Mouse (Mus musculus): ENCODE results near the gene Naa60.

Gene Naa60

DNA sequence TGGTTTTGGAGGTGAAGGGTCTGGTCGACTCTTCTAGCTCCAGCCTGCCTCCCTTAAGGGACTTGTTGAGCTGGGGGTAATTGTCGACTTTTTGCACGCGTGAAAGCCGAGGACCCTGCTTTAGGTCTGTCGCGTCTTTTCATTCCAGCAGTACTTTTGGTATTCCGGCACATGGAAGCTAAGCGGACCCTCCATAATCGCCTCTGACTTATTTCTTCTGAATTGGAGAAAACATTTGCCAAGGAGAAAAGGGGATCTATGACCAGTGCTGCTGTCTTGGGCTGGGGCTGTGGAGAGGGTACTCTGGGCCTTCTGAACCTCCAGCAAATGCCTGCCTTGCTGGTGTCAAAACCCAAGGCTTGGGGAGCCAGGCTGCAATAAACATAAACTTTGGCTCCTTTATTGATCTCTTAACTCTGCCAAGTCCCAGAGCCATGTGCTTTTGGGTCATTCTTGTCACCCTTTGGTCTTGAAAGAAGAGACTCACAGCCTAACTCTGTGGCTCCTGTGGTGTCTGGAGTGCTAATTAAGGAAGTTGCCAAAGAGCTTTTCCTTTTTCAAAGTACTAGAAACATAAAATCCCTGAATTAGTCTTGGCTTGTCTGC lies 13.0 kb downstream of the Naa60 start:
- DNase-seq (ENCODE audit: low spot score in 2 of 2): no peak

DNA sequence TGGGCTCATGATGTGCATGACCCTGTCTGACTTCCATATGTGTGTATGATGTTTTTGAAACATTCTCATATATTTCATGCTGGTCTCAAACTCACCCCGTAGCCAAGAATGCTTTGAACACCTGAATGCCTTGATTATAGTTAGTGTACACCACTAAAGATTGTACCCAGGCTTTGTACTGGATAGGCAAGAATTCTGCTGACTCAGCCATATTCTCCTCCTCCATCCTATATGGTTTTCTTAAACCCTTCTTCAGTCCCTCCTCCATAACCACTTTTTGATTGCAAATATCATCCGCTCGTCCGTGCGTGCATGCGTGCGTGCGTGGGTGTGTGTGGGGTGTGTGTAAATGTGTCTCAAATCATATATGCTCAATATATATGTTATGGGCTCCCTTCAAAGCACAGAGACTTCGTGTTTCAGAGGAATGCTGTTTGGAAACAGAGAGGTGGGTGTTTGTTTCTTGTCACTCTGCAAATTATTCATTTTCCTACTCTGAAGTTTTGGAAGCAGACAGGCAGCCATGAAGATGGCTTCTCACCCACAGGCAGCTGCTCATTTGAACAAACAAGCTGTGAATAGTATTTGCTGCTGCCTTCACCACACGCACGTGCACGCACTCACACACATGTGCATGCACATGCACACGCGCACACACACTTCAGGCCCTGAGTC lies 19.6 kb downstream of the Naa60 start:
- no peak for DNase-seq (ENCODE audit: low spot score in 2 of 2)

GRCm38 (mm10) chr16:3893739-3894138 lies 21.6 kb downstream of the Naa60 start:
- no peak for DNase-seq (ENCODE audit: low spot score in 2 of 2)

GRCm38 (mm10) chr16:3895173-3895792 lies 23.1 kb downstream of the Naa60 start:
- peak; percentile 66 to 74 for DNase-seq (ENCODE audit: low spot score in 2 of 2)

DNA sequence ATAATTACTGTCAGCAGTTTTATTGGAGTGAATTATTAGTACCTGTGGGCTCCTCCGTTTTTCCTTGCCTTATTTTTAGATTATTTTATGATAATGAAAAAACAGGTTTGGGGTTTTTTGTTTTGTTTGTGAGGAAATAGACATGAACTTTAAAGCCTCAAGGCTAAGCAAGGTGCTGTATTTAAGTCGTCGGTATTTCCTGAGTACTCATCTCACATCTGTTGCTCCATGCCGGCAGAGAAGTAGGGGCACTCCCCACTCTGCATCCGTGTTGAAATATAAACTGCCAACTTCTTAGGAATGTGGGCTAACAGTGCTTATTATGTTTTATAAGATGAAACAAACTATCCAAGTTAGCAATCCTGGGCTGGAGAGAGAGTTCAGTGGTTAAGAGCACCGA lies 23.9 kb downstream of the Naa60 start:
- DNase-seq (ENCODE audit: low spot score in 2 of 2): no peak

- DNase-seq (ENCODE audit: low spot score in 2 of 2): no peak
Measured at GRCm38 (mm10) chr16:3896553-3896952, 24.4 kb downstream of the Naa60 start.

GRCm38 (mm10) chr16:3907471-3907870 lies 35.3 kb downstream of the Naa60 start:
- no peak for DNase-seq (ENCODE audit: low spot score in 2 of 2)

DNA sequence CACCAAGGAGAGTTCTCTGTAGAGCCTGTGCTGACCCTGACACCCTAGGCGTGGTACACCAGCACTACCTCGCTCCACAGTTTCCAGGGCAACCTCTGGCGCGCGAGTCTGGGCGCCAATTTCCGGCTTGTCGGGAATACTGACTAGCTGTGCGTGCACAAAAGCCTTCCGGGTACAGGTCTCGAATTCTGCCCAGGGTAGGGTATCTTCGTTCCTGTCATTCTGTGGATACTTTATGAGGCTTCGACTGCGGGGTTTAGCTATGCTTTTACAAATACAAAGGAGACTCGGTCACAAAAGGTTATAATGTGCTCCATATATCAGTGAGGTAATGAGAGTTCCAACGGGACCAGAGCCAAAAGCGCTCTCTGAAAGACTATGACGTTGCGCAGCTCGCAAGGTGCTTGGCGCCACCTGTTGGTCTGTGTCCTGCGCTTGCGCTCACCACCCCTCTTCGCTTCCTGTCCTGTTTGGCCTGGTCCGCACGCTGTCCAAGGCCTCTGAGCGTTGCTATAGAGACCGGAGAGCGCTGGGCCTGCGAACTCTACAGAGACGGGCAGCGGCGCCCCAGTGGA lies 36.4 kb downstream of the Naa60 start, which contains the start of the genes 1700037C18Rik and Cluap1:
Gene 1700037C18Rik (minus strand): TSS at position 153 of the 575 bp plus-strand sequence.
Gene Cluap1 (plus strand): TSS at position 265 of the 575 bp plus-strand sequence.
- DNase-seq (ENCODE audit: low spot score in 2 of 2): peak; percentile 89 to 94

DNA sequence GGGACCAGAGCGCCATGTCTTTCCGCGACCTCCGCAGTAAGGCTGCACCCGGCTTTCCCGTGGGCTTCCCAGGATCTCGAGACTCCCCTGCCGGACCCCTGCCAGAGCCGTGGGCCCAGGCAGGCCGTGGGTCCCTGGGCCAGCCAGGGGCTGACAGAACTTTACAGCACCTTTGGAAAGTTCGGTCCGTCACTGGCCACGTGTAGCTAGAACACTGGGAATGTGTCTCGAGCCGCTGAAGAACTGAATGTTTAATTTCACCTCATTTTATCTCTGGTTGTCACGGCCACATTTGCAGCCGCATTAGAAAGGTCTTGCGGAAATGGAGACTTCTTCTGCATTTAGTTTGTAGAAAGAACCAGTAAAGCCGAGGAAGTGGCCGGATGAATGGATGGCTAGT lies 36.9 kb downstream of the Naa60 start:
- no peak for DNase-seq (ENCODE audit: low spot score in 2 of 2)

DNA sequence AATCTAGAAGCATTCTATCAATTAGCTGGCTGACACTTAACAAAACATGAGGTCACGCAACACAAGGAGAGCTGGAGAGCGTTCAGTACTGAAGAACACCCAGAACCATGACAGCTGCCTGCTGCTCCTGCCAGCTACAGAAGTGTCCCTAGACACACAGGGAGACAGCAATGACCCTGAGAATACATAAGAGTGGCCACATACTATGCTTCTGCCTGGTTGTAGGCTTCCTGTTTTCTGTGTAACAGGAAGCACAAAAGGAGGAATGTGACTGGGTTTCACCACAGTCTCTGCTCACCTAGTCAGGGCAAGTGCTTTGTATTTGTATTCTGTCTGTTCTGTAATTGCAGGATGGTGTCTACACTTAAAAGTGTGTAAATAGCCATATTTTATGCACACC lies 48.6 kb downstream of the Naa60 start:
- no peak for DNase-seq (ENCODE audit: low spot score in 2 of 2)

GRCm38 (mm10) chr16:3923515-3923914 lies 51.3 kb downstream of the Naa60 start:
- DNase-seq (ENCODE audit: low spot score in 2 of 2): no peak

DNA sequence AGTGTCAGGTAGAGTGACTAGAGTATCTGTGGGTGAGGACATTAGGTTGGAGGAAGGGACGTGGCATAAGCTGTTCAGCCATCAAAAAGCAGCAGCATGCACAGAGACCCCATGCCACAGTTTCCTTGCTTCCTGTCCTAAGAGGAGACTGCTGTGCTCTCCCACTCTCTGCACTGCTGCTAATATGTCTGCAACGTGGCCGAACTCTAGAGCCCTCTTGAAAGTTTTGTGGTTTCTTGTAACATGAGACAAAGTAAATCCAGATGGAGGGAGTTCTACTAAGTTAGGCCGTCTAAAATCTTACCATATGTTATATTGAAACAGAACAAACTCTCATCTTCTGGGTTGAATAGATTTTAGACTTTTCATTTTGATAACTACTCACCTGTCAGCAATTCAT lies 51.8 kb downstream of the Naa60 start:
- no peak for DNase-seq (ENCODE audit: low spot score in 2 of 2)

DNA sequence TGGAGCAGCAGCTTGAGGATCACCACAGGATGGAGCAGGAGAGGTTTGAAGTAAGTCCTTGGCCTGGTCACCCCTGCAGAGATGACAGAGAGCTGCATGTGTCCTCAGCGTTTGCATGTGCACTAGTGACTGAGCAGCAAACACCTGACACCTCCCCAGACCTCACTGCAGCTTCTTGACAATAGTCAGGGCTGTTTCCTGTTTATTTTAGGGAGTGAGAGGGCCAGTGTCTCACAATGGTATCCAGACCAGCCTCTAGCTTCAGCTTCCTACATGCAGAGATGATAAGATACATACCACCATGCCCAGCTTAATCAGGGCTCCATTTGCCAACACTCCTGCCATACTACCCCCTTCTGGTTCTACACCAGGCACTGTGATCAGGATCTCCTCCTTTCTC lies 56.4 kb downstream of the Naa60 start:
- DNase-seq (ENCODE audit: low spot score in 2 of 2): no peak

DNA sequence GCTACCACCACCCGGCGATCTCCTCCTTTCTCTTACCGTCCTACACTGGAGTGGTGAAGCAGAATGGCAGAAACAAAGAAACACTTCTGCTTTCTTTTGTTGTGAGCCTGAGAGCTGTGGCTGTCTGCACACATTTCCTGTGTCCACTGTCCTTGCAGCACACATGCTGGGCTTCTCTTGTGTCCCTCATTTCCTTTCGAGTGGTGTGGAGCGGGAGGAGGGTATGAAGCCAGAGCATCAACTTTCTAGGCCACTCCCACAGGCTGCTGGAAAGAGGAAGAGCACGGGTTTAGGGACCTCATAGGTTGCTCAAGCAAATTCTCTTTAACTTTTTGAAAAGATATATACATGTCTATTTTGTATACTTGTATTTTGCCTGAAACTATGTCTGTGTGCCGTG lies 57.0 kb downstream of the Naa60 start:
- DNase-seq (ENCODE audit: low spot score in 2 of 2): no peak

DNA sequence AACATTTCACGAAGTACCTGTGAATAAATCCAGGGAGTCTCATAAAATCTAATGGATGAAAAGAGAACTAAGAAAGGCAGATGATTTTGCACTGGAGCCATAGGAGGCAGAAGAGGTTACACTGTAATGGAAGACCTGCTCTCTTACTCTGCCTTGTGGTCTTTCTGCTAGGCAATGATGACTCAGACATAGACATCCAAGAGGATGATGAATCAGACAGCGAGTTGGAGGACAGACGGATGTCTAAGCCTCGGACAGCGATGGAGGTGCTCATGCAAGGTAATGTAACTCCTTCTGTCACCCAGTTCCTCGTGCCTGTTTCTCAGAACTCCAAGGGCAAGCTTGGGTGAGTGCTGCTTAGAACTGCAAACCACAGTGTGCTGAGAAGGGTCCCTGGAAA lies 61.4 kb downstream of the Naa60 start:
- DNase-seq (ENCODE audit: low spot score in 2 of 2): no peak

- DNase-seq (ENCODE audit: low spot score in 2 of 2): no peak
Measured at GRCm38 (mm10) chr16:3934091-3934490, 61.9 kb downstream of the Naa60 start.

DNA sequence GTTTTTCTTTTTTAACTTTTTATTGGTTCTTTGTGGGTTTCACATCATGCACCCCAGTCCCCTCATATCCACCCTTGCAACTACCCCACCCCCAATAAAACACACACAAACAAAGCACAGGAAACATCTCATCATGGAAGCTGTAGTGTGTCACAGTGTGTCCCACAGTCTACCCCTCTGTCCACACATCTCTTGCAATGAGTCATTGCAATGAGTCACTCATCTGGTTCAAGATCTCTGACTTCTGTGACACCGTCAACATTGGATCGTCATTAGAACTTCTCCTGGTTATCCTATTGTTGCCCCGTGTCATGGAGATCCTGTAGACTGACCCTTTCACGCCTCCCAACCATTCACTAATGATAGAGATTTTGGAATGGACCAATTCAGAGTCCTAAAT lies 62.5 kb downstream of the Naa60 start:
- DNase-seq (ENCODE audit: low spot score in 2 of 2): no peak

DNA sequence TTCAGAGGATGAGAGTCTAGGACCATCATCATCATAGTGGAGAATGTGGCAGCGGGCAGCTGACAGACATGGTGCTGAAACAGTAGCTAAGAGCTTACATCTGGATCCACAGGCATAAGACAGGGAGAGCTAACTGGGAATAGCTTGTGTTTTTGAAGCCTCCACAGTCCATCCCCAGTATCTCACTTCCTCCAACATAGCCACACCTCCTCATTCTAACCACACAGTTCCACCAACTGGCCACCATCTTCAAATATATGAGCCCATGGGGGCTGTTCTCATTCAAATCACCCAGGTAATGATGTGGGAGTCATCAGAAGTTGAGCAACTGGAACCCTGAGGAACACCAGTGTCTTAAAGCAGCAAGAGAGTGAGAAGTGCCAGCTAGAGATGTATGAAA lies 79.0 kb downstream of the Naa60 start:
- no peak for DNase-seq (ENCODE audit: low spot score in 2 of 2)

All from spleen, postnatal 4 days (tissue).